Mouse (Mus musculus) adrenal gland, postnatal 25 days (tissue): ENCODE measurements around the gene Fam102a. TPM values are rescaled to one million over a fixed set of nuclear protein-coding genes. Genes with fewer than 3 reads are reported as not detected.

Experiments used
- DNase-seq: peaks from one replicate; pipeline ENCODE4 v3.0.0; 2021; ENCODE audit warnings: mixed read lengths
- total RNA-seq: library from RNA; stranded (reverse); gene quantifications from 2 replicates; pipeline ENCODE4 v1.2.3, GENCODE M21; 2021

The Fam102a gene
- total RNA-seq, 1 experiment from 2014 or later = 35.5 TPM

- no peak for DNase-seq
Observed at GRCm38 (mm10) chr2:32608778-32609435, 73.8 kb downstream of the Fam102a start.

GRCm38 (mm10) chr2:32610610-32611229 is 75.6 kb downstream of the Fam102a start:
- no peak for DNase-seq

- DNase-seq = no peak
Observed at GRCm38 (mm10) chr2:32612274-32612673, 77.1 kb downstream of the Fam102a start.

GRCm38 (mm10) chr2:32617109-32617508 is 82.0 kb downstream of the Fam102a start:
- DNase-seq = no peak

- no peak for DNase-seq
Observed at GRCm38 (mm10) chr2:32617601-32618000, 82.5 kb downstream of the Fam102a start.

GRCm38 (mm10) chr2:32618051-32618450 is 82.9 kb downstream of the Fam102a start:
- no peak for DNase-seq

Other genes with a start within 250 kb of the Fam102a start
- 65.1 and 87.7 TPM in 2 replicates for gene Golga2, start 247.9 kb upstream of the Fam102a start, total RNA-seq
- gene Swi5, start 247.3 kb upstream of the Fam102a start, total RNA-seq = 276 and 297 TPM in 2 replicates
- 85.5 and 107 TPM in 2 replicates for gene Ciz1, start 183.0 kb upstream of the Fam102a start, total RNA-seq
- gene Dnm1, start 182.0 kb upstream of the Fam102a start, total RNA-seq = 13.1 and 20.4 TPM in 2 replicates
- gene 1110008P14Rik, start 153.4 kb upstream of the Fam102a start, total RNA-seq = 173 and 191 TPM in 2 replicates
- gene Lcn2, start 147.1 kb upstream of the Fam102a start, total RNA-seq = 1.0 and 1.5 TPM in 2 replicates
- gene Ptges2, start 139.4 kb upstream of the Fam102a start, total RNA-seq = 49.8 and 51.8 TPM in 2 replicates
- gene Naif1, start 84.9 kb upstream of the Fam102a start, total RNA-seq = 5.5 and 5.6 TPM in 2 replicates
- gene Slc25a25, start 83.9 kb upstream of the Fam102a start, total RNA-seq = 16.4 and 28.0 TPM in 2 replicates
- 63.7 and 66.8 TPM in 2 replicates for gene Dpm2, start 35.5 kb downstream of the Fam102a start, total RNA-seq
- not detected in 2 replicates for gene Pip5kl1, start 39.5 kb downstream of the Fam102a start, total RNA-seq
- gene 9430097D07Rik, start 40.4 kb downstream of the Fam102a start, total RNA-seq = not detected in 2 replicates
- gene St6galnac4, start 51.8 kb downstream of the Fam102a start, total RNA-seq = 8.8 and 9.4 TPM in 2 replicates
- 48.4 and 56.0 TPM in 2 replicates for gene St6galnac6, start 64.4 kb downstream of the Fam102a start, total RNA-seq
- 43.4 and 61.9 TPM in 2 replicates for gene Ak1, start 86.4 kb downstream of the Fam102a start, total RNA-seq
- 105 and 106 TPM in 2 replicates for gene Eng, start 111.3 kb downstream of the Fam102a start, total RNA-seq
- 12.5 and 15.4 TPM in 2 replicates for gene Fpgs, start 168.8 kb downstream of the Fam102a start, total RNA-seq
- 83.6 and 96.8 TPM in 2 replicates for gene Cdk9, start 177.7 kb downstream of the Fam102a start, total RNA-seq
- gene Sh2d3c, start 185.7 kb downstream of the Fam102a start, total RNA-seq = 14.3 and 23.7 TPM in 2 replicates
- not detected in 2 replicates for gene 6330409D20Rik, start 205.7 kb downstream of the Fam102a start, total RNA-seq
- 24.7 and 30.8 TPM in 2 replicates for gene Tor2a, start 221.9 kb downstream of the Fam102a start, total RNA-seq
- 0.15 and 0.24 TPM in 2 replicates for gene Ttc16, start 240.3 kb downstream of the Fam102a start, total RNA-seq
- 5.7 and 5.9 TPM in 2 replicates for gene Ptrh1, start 240.5 kb downstream of the Fam102a start, total RNA-seq
- gene Cfap157, start 249.1 kb downstream of the Fam102a start, total RNA-seq = not detected in 2 replicates